Comparison of ENCODE assay signal across 8 mouse cellular contexts in the genomic region with DNA sequence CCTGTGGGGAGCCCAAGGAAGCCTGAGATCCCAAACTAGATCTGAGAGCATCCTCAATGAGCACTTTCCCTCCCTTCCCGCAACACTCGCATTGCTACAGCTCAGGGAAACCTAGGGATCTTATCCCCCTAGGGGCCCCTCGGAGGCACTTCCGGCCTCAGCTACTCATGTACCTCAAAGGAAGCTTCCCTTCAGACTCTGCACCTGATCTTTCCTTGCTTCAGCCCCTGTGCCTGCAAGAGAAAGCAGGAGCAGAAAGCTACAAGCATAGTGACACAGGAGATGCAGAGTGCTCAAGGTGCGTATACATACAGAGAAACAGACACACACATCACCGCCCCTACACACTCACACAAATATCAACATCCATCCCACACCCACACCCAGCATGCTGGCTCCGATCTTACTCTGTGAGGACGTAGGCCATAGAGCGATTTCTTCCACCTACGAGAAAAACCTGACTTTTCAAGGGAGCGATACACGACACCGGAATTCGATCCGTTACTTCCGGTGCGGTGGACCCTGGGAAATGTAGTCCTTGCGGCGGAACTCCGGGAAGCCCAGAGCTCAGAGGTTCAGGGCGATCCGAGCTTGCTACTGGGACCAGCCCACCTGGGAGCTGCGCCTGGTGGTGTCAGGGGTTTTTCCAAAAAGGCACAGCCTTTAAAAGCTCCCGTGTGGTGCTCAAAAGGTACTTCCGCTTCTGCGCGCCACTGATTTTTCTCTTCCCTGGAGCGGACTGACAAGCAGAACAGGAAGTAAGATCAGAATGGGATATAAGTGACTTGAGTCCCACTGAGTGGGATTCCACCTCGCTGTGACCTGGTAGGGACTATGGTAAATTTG. TPM values are rescaled to one million over a fixed set of nuclear protein-coding genes. Genes with fewer than 3 reads are reported as not detected.
DNase-seq lines count a peak whose midpoint lies in the region; ATAC-seq lines count a peak whose summit lies in the region.

A gene (minus strand): TSS at position 489 of the 846 bp plus-strand sequence.

- H3K4me1 ChIP-seq in forebrain, embryonic 14.5 days (ENCODE audit: control insufficient read depth, insufficient read depth, low read length): peaks cover 10% of the 10 kb centered on the region
- H3K4me1 ChIP-seq in neural tube, embryonic 15.5 days: peaks cover 27% of the 10 kb centered on the region

- DNase-seq in ES-CJ7 (ENCODE audit: low read depth, low spot score): peak; percentile 94
- peak; percentile 61 for DNase-seq in cerebellum, adult 11 months
- DNase-seq in forebrain, embryonic 14.5 days (ENCODE audit: low spot score): peak; percentile 84
- peak; percentile 67 to 82 for DNase-seq in heart, postnatal 14 days
- DNase-seq in layer of hippocampus, adult 11-12 months (ENCODE audit: low spot score): peak; percentile 63
- DNase-seq in lung, adult 18-20 months: peak; percentile 74 to 76
- peak; percentile 70 for DNase-seq in testis, postnatal 14 days (ENCODE audit: low spot score)

- peak within 1 kb of the TSS; percentile 80 for H3K9ac ChIP-seq in forebrain, embryonic 14.5 days (ENCODE audit: low read length)
- H3K9ac ChIP-seq in neural tube, embryonic 15.5 days (replicated peaks): peak within 1 kb of the TSS; percentile 71

- H3K27me3 ChIP-seq in forebrain, embryonic 14.5 days (replicated peaks; ENCODE audit: control insufficient read depth, insufficient read depth, low read length): no peaks in the 10 kb centered on the region
- H3K27me3 ChIP-seq in neural tube, embryonic 15.5 days (replicated peaks): no peaks in the 10 kb centered on the region

- WGBS in forebrain, embryonic 14.5 days: under 1% methylated on average over 29 of the region's 29 CpGs
- WGBS in neural tube, embryonic 15.5 days: under 1% methylated on average over 29 of the region's 29 CpGs

- intact Hi-C loops in heart, postnatal 14 days (cut with DNase I): no loop called here

- 0 out of 2 replicates have a peak within 1 kb of the TSS, but pooled peaks have one; percentile 45 for H3K27ac ChIP-seq in forebrain, embryonic 14.5 days (ENCODE audit: low read depth, low read length)
- peak within 1 kb of the TSS; percentile 81 for H3K27ac ChIP-seq in neural tube, embryonic 15.5 days (replicated peaks)

- peaks cover 16% of the 10 kb centered on the region; the same call in 1 of the 2 replicates for H3K9me3 ChIP-seq in forebrain, embryonic 14.5 days (replicated peaks; ENCODE audit: control insufficient read depth, low read length)
- H3K9me3 ChIP-seq in neural tube, embryonic 15.5 days (replicated peaks): peaks cover 15% of the 10 kb centered on the region; the same call in 1 of the 2 replicates

- H3K36me3 ChIP-seq in forebrain, embryonic 14.5 days (ENCODE audit: control insufficient read depth, insufficient read depth, low read length): no peaks in the 10 kb centered on the region
- H3K36me3 ChIP-seq in neural tube, embryonic 15.5 days: peaks cover 17% of the 10 kb centered on the region

- peak within 1 kb of the TSS; percentile 92 for H3K4me2 ChIP-seq in forebrain, embryonic 14.5 days (ENCODE audit: low read length)
- H3K4me2 ChIP-seq in neural tube, embryonic 15.5 days: peak within 1 kb of the TSS; percentile 93

- peak; percentile 89 for ATAC-seq in forebrain, embryonic 14.5 days
- peak; percentile 85 for ATAC-seq in neural tube, embryonic 15.5 days (ENCODE audit: low FRiP score)

- H3K4me3 ChIP-seq in forebrain, embryonic 14.5 days (ENCODE audit: low read depth, low read length): peak within 1 kb of the TSS; percentile 63
- peak within 1 kb of the TSS; percentile 86 for H3K4me3 ChIP-seq in neural tube, embryonic 15.5 days (replicated peaks)

RNA-seq across cellular contexts. Expression of the gene that starts here (rescaled TPM):
- 17.8 and 17.9 TPM in 2 replicates for polyA plus RNA-seq in forebrain, embryonic 14.5 days (2014; fragmentation: Nextera tagmentation; extraction: Ambion mirVana)
- total RNA-seq in heart, postnatal 14 days (2021): 1 to 10 TPM; 9.6 to 9.8 TPM
- 31.5 and 33.0 TPM in 2 replicates for polyA plus RNA-seq in neural tube, embryonic 15.5 days (2015; fragmentation: Nextera tagmentation; extraction: Ambion mirVana)

Comparison
In these comparisons a context has a peak if more than half of its experiments do, and no peak if none do; other contexts are left out.
1. Peak in every context shown above with its lines: DNase-seq, ATAC-seq, H3K4me3 ChIP-seq and H3K27ac ChIP-seq.